Mouse (Mus musculus): ENCODE data around the gene Pde6d. TPM values are rescaled to one million over a fixed set of nuclear protein-coding genes. Genes with fewer than 3 reads are reported as not detected.

Gene Pde6d
- 132 and 148 TPM in 2 replicates for polyA plus RNA-seq (2015; fragmentation: Nextera tagmentation; extraction: Ambion mirVana)

DNA sequence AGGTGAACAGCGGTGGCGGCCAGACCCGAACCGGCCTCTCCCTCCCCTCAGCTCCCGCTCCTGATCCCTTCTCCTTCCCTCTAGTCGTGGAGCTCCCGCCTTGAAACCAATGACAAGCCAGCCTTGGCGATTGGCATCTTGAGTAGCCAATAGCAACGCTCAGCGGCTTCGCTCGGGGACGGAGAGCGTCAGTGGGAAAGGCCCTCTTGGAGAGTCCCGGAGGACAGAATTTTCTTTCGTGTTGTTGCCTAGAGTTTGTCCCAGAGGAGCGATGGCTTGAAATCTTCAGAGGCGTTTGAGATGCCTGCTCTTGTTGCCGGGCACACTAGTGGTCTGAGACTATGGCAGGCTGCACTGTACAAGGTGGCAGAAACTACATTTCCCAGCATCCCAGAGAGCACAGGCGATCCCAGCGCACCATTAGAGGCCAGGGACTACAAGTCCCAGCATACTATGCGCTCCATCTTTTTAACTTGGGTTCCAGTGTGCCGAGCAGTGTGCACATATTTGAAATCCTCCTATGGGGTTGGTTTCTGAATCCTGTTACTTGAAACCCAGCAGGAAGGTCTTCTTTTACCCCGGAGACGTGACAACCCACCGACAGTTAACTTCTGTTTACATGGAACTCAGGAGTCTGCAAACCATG lies at the start of gene Pde6d, which contains the start of gene Cops7b:
TSS of gene Pde6d (minus strand) at position 179 of the 646 bp plus-strand sequence.
TSS of gene Cops7b (plus strand) at position 454 of the 646 bp plus-strand sequence.

DNA sequence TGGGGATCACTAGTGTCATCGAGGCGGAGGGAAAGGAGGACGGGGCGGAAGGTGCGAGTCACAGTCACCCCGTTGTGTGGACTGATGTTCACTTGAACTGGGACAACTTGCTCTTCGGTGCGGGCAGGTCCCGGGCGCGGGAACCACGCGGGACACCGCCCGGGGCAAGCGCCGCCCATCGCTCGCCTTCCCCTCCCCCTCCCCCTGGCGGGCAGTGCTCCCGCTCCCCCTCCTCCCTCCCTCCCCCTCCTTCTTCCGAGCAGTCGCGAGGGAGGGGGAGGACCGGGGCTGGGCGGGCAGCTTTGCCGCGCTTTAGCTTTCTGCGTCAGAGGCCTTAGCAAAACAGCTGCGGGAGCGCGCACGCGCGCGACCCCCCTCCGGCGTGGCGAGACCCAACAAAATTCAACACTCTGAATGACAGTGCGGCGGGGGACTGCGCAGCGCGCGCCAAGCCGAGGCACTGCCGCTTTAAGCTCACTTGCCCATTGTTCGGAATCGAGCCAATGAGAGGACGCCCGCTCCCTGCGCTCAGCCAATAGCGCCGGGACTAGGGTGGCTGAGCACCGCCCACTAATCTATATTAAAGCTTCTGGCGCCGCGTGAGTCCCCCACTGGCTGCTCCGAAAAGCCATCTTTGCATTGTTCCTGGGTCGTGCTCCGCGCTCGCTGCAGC lies 56.2 kb downstream of the Pde6d start, which contains the start of gene Ptma:
TSS of gene Ptma (plus strand) at position 611 of the 673 bp plus-strand sequence.

Other genes with a start within 250 kb of the Pde6d start
- gene Ncl, start 223.2 kb downstream of the Pde6d start, polyA plus RNA-seq (2015; fragmentation: Nextera tagmentation; extraction: Ambion mirVana), result 168 and 183 TPM in 2 replicates
- 0.15 TPM in 1 of 2 replicates, not detected in the other for gene Nmur1, start 156.4 kb downstream of the Pde6d start, polyA plus RNA-seq (2015; fragmentation: Nextera tagmentation; extraction: Ambion mirVana)
- gene Tex44, start 156.3 kb downstream of the Pde6d start, polyA plus RNA-seq (2015; fragmentation: Nextera tagmentation; extraction: Ambion mirVana), result not detected in 2 replicates
- 979 and 996 TPM in 2 replicates for gene Ptma, start 55.9 kb downstream of the Pde6d start, polyA plus RNA-seq (2015; fragmentation: Nextera tagmentation; extraction: Ambion mirVana)
- gene Cops7b, start 275 bp upstream of the Pde6d start, polyA plus RNA-seq (2015; fragmentation: Nextera tagmentation; extraction: Ambion mirVana), result 40.2 and 47.4 TPM in 2 replicates
- 40.2 and 40.4 TPM in 2 replicates for gene Nppc, start 87.9 kb upstream of the Pde6d start, polyA plus RNA-seq (2015; fragmentation: Nextera tagmentation; extraction: Ambion mirVana)
- gene Dis3l2, start 121.2 kb upstream of the Pde6d start, polyA plus RNA-seq (2015; fragmentation: Nextera tagmentation; extraction: Ambion mirVana), result 23.3 and 25.4 TPM in 2 replicates